Mouse (Mus musculus): Measurements from ENCODE around the gene Ofd1.

The Ofd1 gene

DNA sequence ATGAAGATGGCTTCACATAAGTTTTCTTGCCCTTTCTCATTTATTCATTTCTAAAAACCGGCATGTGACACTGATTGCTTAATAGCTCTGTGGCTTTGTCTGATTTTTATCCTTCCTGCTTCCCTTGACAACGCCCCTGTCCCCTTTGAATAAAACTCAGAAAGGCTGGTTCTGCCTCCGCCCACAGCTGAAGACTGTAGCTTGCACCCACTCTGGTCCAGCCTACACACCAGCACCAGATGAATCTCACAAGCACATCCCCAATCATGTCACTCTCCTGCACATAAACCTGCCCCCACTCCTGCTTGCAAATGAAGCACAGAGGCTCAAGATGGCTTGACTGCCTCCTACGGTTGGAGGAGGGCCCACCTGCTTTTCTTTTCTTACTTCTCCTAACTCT lies 80.0 kb downstream of the Ofd1 start:
- in situ Hi-C loops (cut with MboI; ENCODE audit: low sequenced_read_pairs) = loop anchor here (25.0 kb wide), 1 partner anchor 173 kb away; no protein-coding TSS in a partner anchor

DNA sequence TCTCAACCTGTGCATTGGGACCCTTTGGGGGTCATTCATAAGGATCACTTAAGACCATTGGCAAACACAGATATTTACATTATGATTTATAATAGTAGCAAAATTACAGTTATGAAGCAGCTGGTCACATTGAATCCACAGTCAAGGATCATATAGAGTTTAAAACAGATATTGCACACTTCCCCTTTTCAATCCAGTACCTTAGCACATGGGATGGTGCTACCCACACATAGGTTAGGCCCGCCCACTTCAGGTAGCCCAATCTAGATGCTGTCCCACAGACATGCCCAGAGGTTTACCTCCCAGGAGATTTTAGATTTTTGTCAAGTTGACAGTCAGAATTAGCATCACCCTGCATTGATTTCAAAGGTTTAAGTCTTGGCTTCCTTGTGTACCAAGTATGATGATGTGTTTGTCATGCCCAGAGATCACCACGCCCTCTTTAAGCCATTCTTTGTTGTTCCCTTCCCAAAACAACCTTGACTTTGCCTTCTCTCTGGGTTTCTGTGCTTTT lies 80.5 kb downstream of the Ofd1 start:
- in situ Hi-C loops (cut with MboI; ENCODE audit: low sequenced_read_pairs) = loop anchor here (25.0 kb wide), 1 partner anchor 173 kb away; no protein-coding TSS in a partner anchor

DNA sequence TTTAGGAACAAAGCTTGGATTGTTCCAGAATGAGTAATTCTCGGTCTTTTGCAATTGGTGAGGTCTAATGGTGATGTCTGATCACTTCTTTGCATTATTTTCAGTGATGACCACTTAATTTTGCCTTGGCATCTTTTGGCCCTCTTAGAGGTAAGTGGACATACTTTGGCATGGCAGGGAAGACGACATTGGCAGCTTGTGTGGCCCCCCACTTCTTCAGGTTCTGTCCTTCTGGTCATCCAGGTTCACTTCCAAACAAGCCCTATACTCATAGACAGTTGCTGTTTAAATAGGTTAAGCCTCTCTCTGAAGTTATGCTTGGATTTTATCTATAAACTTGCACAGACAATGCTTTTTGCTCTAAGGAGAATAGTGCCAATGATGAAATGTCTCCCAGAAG lies 81.5 kb downstream of the Ofd1 start:
- in situ Hi-C loops (cut with MboI; ENCODE audit: low sequenced_read_pairs) = loop anchor here (25.0 kb wide), 1 partner anchor 172 kb away; no protein-coding TSS in a partner anchor

DNA sequence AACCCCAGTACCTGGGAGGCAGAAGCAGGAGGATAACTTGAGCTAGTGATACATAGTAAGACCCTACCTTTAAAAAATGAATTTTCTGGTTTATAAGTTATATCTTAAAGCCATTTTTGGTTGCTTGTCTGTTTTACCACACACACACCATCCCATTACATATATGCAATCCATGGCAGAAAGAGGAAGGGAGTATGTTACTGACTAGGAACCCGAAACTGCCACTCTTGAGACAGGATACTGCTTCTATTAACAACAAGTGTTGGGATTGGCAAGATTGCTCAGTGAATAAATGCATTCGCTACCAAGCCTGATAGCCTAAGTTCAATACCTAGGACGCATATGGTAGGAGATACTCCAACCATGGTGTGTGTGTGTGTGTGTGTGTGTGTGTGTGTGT lies 84.2 kb downstream of the Ofd1 start:
- in situ Hi-C loops (cut with MboI; ENCODE audit: low sequenced_read_pairs) = loop anchor here (25.0 kb wide), 1 partner anchor 169 kb away; no protein-coding TSS in a partner anchor

DNA sequence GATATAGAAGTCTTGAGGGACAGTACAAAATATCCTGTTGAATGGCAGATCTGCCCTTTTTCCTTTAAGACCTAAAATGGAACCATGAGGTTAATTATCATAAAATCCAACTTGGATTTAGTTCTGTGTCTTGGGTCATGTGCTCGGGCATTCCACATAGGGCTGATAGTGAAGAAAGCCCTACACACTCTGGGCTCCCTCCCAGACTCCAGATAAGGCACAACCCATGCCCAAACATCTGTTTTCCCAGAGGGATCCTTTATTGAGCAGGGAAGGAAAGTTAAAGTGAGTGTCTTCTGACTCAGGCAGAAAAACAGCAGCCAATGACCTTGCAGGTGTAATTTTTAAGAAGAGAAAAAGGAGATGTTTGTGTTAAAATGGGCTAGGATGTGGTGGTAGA lies 85.6 kb downstream of the Ofd1 start:
- in situ Hi-C loops (cut with MboI; ENCODE audit: low sequenced_read_pairs) = loop anchor here (25.0 kb wide), 1 partner anchor 168 kb away; no protein-coding TSS in a partner anchor

DNA sequence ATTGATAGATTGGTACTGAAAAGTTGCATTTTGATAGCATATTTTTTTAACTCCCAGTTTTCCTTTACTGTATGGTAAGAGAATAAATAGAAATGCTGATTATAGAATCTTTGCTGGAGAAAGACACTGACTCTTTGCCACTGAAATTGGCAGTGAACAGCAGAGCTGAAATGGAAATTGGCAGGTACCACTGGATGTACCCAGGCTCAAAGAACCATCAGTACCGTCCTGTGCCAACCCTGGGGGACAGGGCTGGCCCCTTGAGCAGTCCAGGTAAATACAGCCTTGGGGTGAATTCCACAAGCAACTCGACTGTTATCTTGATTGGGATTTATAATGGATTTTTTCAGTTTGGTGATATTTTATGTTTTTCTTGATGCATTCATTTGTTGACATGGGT lies 87.1 kb downstream of the Ofd1 start:
- in situ Hi-C loops (cut with MboI; ENCODE audit: low sequenced_read_pairs) = loop anchor here (25.0 kb wide), 1 partner anchor 166 kb away; no protein-coding TSS in a partner anchor

DNA sequence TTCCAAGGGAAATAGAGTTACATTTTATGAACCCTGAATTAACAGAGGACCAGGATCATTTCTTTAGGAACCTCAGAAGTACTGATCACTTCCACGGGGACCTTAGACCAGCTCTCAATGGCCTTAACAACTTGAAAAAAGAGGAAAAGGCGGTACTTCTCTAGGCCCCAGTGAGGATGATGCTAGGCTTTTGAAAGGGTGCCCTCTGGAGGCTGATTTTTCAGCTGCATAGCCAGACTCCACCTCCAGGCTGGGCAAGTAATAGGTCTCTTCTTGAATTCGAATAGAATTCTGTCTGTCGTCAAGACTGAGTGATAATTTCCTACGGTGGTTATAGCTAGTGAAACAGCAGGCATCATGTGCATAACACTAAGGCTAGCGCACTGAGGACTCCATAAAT lies 88.7 kb downstream of the Ofd1 start:
- in situ Hi-C loops (cut with MboI; ENCODE audit: low sequenced_read_pairs) = loop anchor here (25.0 kb wide), 1 partner anchor 164 kb away; no protein-coding TSS in a partner anchor

DNA sequence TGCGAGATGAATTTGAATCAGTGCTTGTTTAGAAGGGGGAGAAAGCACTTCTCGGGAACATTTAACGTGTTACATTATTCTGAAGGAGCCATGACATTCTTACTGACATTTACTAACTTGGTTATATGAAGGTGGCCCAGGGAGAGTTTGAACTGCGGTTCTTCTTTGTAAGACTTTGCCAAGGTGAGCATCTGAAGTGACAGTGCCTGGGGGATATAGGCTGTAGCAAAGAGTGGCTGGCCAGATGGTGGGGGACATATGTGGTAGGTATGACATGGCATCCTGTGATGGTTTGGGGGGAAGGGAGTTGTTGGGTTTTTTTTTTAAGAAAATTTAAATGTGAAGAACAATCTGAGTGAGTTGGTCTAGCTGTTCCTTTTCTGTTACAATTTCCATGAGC lies 91.9 kb downstream of the Ofd1 start:
- in situ Hi-C loops (cut with MboI; ENCODE audit: low sequenced_read_pairs) = no loop called here

DNA sequence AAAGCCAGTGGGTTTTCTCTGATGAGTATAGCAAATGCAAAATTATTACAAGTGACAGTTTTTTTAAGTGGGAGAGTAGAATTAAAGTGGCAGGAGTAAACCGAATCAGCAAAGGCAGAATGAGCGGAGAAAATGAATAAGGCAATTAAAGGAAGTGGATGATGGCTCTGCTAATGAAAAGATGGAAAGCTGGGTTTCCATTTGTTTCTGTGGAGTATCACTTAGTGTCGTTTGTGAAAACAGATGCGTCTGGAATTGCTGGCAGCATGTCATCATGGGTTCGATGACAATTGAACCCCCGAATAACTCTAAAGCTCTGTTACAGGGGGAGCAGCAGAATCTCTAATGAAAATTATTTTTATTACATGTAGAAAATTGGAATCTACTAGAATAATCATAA lies 92.4 kb downstream of the Ofd1 start:
- in situ Hi-C loops (cut with MboI; ENCODE audit: low sequenced_read_pairs) = no loop called here

DNA sequence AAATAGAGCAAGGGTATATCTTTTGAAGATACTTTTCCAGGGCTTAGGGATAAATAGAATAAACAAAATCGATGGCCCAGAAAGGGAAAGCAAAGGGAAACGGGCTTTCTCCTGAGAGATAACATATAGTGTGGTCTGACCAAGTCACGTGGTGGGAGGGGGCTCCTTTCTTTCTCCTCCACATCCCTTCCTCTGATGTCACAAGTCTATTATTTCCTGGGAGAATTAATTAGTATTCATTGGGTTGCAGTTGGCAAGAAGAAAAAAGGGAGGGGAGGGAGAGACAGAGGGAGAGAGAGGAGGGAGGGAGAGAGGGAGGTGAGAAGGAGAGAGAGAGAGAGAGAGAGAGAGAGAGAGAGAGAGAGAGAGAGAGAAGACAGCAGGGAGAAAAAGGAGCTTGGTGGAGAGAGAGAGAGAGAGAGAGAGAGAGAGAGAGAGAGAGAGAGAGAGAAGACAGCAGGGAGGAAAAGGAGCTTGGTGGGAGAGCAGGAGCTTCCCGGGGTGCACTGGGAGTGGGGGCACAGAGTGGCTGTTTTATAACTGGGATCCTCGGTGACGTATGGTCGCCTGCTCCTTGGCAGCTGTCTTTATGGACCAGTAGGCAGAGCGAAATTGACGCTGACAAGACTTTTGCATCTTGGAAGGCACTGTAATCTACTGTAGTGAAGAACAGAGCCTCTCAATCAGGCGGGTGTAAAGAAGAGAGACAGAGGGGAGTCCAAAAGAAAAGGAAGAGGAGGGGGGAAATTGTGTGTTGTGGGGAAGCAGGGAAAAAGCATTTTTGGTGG lies 96.1 kb downstream of the Ofd1 start:
- in situ Hi-C loops (cut with MboI; ENCODE audit: low sequenced_read_pairs) = no loop called here

DNA sequence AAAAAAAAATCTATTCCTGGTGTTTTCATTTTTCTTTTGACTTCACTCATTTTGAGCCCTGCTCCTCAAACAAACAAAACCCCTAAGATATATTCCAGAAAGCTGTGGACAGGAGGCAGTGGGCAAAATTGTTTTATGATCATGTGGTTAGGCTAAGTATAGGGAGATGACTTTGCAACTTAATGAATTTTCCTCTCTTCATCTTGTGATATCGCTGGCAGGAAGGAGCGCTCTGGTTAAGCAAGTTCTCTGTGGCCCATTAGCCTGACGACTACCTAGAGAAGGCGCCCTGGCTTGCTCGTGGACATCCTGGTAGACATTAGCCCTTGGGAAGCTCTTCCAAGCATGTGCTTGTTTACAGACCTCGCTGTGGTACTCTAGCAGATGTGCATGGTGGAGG lies 98.7 kb downstream of the Ofd1 start:
- in situ Hi-C loops (cut with MboI; ENCODE audit: low sequenced_read_pairs) = no loop called here
